Mouse (Mus musculus): ENCODE results near the gene Gm5868. TPM values are rescaled to one million over a fixed set of nuclear protein-coding genes. Genes with fewer than 3 reads are reported as not detected.
"Not testable (repeated sequence)": the region's sequence is repeated elsewhere in the genome, so short reads cannot be mapped to it uniquely, and the experiment has no call there.

Gene Gm5868
- 0.23 and 0.58 TPM in 2 replicates for polyA plus RNA-seq (2015; fragmentation: Nextera tagmentation; extraction: Ambion mirVana)

DNA sequence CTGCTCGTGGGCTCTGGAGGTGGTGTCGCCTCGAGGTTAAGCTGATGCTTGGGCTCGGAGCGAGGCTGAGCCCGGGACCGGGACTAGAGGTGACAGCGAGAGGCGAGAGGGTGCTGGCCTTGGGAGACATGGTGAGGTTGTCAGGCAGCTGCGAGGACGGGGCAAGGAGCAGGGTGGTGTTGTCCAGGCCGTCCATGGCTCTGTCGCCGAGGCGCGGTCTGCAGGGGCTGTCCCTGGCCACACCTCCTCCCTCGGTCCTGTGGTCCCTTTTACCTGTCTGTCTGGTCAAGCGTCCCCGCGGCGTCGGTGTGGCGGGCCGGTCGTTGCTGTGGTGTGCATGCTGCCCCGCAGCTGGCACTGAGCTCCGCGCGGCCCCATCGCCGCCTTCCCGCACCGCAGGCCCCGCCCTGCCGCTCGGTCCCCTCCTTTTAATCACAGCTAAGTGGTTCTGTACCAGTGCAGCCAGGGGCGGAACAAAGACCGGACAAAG, at the start of gene Gm5868:
Gm5868 (minus strand) TSS at position 360 of the 490 bp plus-strand sequence.
- Histone ChIP-seq H3K4me2 (peak within 1 kb of the TSS; percentile 82), H3K4me3 (replicated peaks) (peak within 1 kb of the TSS; percentile 45), H3K9ac (no peak within 1 kb of the TSS), H3K27ac (no peak within 1 kb of the TSS), H3K4me1 (peaks cover 8% of the 10 kb centered on the region), H3K27me3 (peaks cover 32% of the 10 kb centered on the region), H3K36me3 (no peaks in the 10 kb centered on the region), H3K9me3 (replicated peaks) (no peaks in the 10 kb centered on the region)
- peak; percentile 71 for ATAC-seq (replicated peaks; ENCODE audit: low FRiP score)
- 2% methylated on average over 38 of the region's 38 CpGs for WGBS

GRCm38 (mm10) chr5:72636576-72636975, 49.2 kb upstream of the Gm5868 start:
- no peaks in the 10 kb centered on the region for H3K9me3 ChIP-seq (replicated peaks)
- H3K27ac ChIP-seq = no peak overlapping the region
- no peak for ATAC-seq (replicated peaks; ENCODE audit: low FRiP score)
- no peaks in the 10 kb centered on the region for H3K4me1 ChIP-seq
- H3K9ac ChIP-seq = no peak overlapping the region
- no peak overlapping the region for H3K4me2 ChIP-seq
- H3K4me3 ChIP-seq (replicated peaks) = no peak overlapping the region
- 59% methylated on average over 3 of the region's 3 CpGs for WGBS
- no peaks in the 10 kb centered on the region for H3K36me3 ChIP-seq
- no peaks in the 10 kb centered on the region for H3K27me3 ChIP-seq

GRCm38 (mm10) chr5:72636122-72636521, 48.8 kb upstream of the Gm5868 start:
- Histone ChIP-seq H3K9me3 (replicated peaks) (no peaks in the 10 kb centered on the region), H3K9ac (no peak overlapping the region), H3K36me3 (no peaks in the 10 kb centered on the region), H3K27me3 (no peaks in the 10 kb centered on the region), H3K27ac (no peak overlapping the region), H3K4me1 (no peaks in the 10 kb centered on the region), H3K4me3 (replicated peaks) (no peak overlapping the region), H3K4me2 (no peak overlapping the region)
- no peak for ATAC-seq (replicated peaks; ENCODE audit: low FRiP score)
- WGBS = 60% methylated on average over 3 of the region's 3 CpGs

DNA sequence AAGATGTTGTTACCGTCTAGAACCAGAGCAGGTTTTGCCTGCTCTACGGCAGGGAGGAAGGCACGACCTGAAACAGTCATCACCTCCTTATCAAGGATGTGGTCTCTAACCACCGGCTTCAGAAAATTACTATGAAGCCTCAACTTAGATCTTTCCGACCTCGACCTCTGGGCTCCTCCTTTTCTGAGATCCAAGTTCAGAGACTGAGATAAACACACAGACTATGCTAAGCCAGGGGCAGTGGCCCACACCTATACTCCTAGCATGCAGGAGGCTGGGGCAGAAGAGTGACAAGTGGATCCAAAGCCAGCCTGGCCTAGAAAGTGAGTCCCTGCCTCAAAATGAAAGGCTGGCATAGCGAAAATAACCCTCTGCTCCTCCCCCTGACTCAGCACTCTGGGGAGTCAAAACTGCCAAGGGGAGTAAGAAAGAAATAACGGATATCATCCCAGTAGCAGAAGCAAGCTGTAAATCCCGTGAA, 47.5 kb upstream of the Gm5868 start:
- no peak overlapping the region for H3K4me2 ChIP-seq
- 79% methylated on average over 9 of the region's 9 CpGs for WGBS

GRCm38 (mm10) chr5:72630026-72630425, 42.7 kb upstream of the Gm5868 start:
- Histone ChIP-seq H3K9ac (no peak overlapping the region), H3K27me3 (no peaks in the 10 kb centered on the region), H3K36me3 (no peaks in the 10 kb centered on the region), H3K9me3 (replicated peaks) (no peaks in the 10 kb centered on the region), H3K4me1 (no peaks in the 10 kb centered on the region), H3K27ac (no peak overlapping the region), H3K4me3 (replicated peaks) (no peak overlapping the region), H3K4me2 (no peak overlapping the region)
- 90% methylated on average over 6 of the region's 6 CpGs for WGBS
- ATAC-seq (replicated peaks; ENCODE audit: low FRiP score) = no peak

More for the DNA sequence above, 47.5 kb upstream of the Gm5868 start:
- no peaks in the 10 kb centered on the region for H3K27me3 ChIP-seq
- H3K9ac ChIP-seq = no peak overlapping the region
- H3K4me3 ChIP-seq (replicated peaks) = no peak overlapping the region
- H3K36me3 ChIP-seq = no peaks in the 10 kb centered on the region
- no peaks in the 10 kb centered on the region for H3K9me3 ChIP-seq (replicated peaks)
- ATAC-seq (replicated peaks; ENCODE audit: low FRiP score) = no peak
- no peak overlapping the region for H3K27ac ChIP-seq
- no peaks in the 10 kb centered on the region for H3K4me1 ChIP-seq

DNA sequence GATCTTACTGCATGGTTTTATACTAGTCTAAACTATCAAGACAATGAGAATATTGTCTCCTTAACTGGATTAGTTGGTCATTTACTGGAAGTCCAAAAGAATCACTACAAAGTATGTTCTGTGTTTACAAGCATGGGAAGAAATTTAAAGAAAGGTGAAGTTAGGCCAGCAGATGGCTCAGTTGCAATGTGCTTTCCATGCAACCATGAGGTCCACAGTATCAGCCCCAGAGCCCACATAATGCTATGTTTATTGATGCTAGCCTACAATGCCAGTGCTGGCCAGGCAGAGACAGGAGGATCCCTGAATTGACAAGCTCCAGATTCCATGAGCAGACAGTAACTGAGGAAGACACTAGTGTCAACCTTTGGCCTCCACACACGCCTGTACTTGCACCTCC, 33.7 kb upstream of the Gm5868 start:
- no peaks in the 10 kb centered on the region for H3K36me3 ChIP-seq
- H3K4me3 ChIP-seq (replicated peaks) = no peak overlapping the region
- H3K27ac ChIP-seq = no peak overlapping the region
- no peaks in the 10 kb centered on the region for H3K9me3 ChIP-seq (replicated peaks)
- no peak overlapping the region for H3K9ac ChIP-seq
- no peaks in the 10 kb centered on the region for H3K4me1 ChIP-seq
- 74% methylated on average over 1 of the region's 1 CpGs for WGBS
- no peak for ATAC-seq (replicated peaks; ENCODE audit: low FRiP score)
- no peaks in the 10 kb centered on the region for H3K27me3 ChIP-seq
- no peak overlapping the region for H3K4me2 ChIP-seq

DNA sequence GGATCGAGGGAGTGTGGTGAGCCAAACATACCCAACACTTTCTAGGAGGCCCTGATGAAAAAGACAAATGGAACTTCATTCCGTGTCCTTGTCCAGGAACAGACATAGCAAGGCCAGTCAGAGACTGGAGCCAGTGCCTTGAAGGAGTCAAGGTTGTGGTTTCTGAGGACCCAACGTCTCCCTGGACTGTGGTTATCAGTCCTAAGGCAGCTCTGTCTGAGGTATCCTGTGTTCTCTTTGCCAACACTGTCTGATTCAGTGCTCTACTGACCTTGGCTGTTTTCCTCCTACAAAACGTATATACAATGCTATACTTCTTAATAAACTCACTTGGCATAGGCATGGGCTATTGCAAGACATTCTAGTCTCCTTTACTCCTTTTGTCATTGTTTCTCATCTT, 30.1 kb upstream of the Gm5868 start:
- 80% methylated on average over 4 of the region's 4 CpGs for WGBS
- H3K4me1 ChIP-seq = no peaks in the 10 kb centered on the region
- H3K9ac ChIP-seq = no peak overlapping the region
- no peaks in the 10 kb centered on the region for H3K9me3 ChIP-seq (replicated peaks)
- H3K4me2 ChIP-seq = no peak overlapping the region
- H3K27ac ChIP-seq = no peak overlapping the region
- H3K27me3 ChIP-seq = no peaks in the 10 kb centered on the region
- H3K36me3 ChIP-seq = no peaks in the 10 kb centered on the region
- H3K4me3 ChIP-seq (replicated peaks) = no peak overlapping the region
- no peak for ATAC-seq (replicated peaks; ENCODE audit: low FRiP score)

- Histone ChIP-seq H3K36me3 (no peaks in the 10 kb centered on the region), H3K4me1 (no peaks in the 10 kb centered on the region), H3K4me2 (no peak overlapping the region), H3K9ac (no peak overlapping the region), H3K27ac (no peak overlapping the region), H3K4me3 (replicated peaks) (no peak overlapping the region), H3K27me3 (no peaks in the 10 kb centered on the region), H3K9me3 (replicated peaks) (no peaks in the 10 kb centered on the region)
- 89% methylated on average over 4 of the region's 4 CpGs for WGBS
- ATAC-seq (replicated peaks; ENCODE audit: low FRiP score) = no peak
Measured at GRCm38 (mm10) chr5:72603138-72603537, 15.8 kb upstream of the Gm5868 start.

- H3K27ac ChIP-seq = no peak overlapping the region
- WGBS = 15% methylated on average over 5 of the region's 5 CpGs
- H3K4me1 ChIP-seq = no peaks in the 10 kb centered on the region
- no peaks in the 10 kb centered on the region for H3K27me3 ChIP-seq
- no peaks in the 10 kb centered on the region for H3K9me3 ChIP-seq (replicated peaks)
- no peaks in the 10 kb centered on the region for H3K36me3 ChIP-seq
- H3K4me2 ChIP-seq = no peak overlapping the region
- no peak overlapping the region for H3K9ac ChIP-seq
- ATAC-seq (replicated peaks; ENCODE audit: low FRiP score) = peak; percentile 76; the same call in 1 of the 2 replicates
- no peak overlapping the region for H3K4me3 ChIP-seq (replicated peaks)
Measured at GRCm38 (mm10) chr5:72601006-72601405, 13.7 kb upstream of the Gm5868 start.

- H3K4me2 ChIP-seq = peak overlapping the region; percentile 82
- H3K4me1 ChIP-seq; H3K9ac ChIP-seq; H3K27ac ChIP-seq; H3K36me3 ChIP-seq; H3K9me3 ChIP-seq (replicated peaks): not testable (repeated sequence)
- peak; percentile 54; the same call in 1 of the 2 replicates for ATAC-seq (replicated peaks; ENCODE audit: low FRiP score)
- peak overlapping the region; percentile 45 for H3K4me3 ChIP-seq (replicated peaks)
- peaks cover 35% of the 10 kb centered on the region for H3K27me3 ChIP-seq
- WGBS = 44% methylated on average over 25 of the region's 25 CpGs
Measured at GRCm38 (mm10) chr5:72586667-72587191, 622 bp downstream of the Gm5868 start.

- ATAC-seq (replicated peaks; ENCODE audit: low FRiP score); H3K4me1 ChIP-seq; H3K9me3 ChIP-seq (replicated peaks); H3K4me2 ChIP-seq; H3K4me3 ChIP-seq (replicated peaks); H3K27ac ChIP-seq; H3K9ac ChIP-seq; H3K36me3 ChIP-seq: not testable (repeated sequence)
- peaks cover 41% of the 10 kb centered on the region for H3K27me3 ChIP-seq
- WGBS = 44% methylated on average over 7 of the region's 7 CpGs
Measured at GRCm38 (mm10) chr5:72586122-72586521, 1.2 kb downstream of the Gm5868 start.

DNA sequence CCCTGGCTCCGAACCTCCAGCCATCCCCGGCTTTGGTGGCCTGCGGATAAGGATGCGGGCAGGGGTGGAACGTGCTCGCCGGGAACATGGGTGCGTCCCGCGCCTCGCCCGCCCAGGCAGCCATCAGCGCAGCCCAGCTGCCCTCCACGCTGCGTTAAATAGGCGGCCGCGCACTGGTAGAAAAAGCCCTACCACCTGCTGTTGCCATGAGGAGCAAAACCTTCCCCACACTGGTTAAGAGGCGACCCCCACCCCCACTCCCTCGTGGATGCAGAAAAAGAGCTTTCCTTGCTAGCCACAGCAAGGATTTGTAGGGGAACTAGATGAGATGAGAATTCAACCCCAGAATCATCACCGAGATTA, 6.4 kb downstream of the Gm5868 start, which contains the start of gene Zar1:
Zar1 (minus strand) TSS at position 285 of the 363 bp plus-strand sequence.
- H3K36me3 ChIP-seq; H3K9me3 ChIP-seq (replicated peaks); H3K4me1 ChIP-seq; H3K27ac ChIP-seq: not testable (repeated sequence)
- 11% methylated on average over 18 of the region's 21 CpGs for WGBS
- H3K9ac ChIP-seq = peak within 1 kb of the TSS; percentile 23; the same call in 1 of the 2 replicates
- ATAC-seq (replicated peaks; ENCODE audit: low FRiP score) = peak; percentile 64
- peak within 1 kb of the TSS; percentile 47 for H3K4me3 ChIP-seq (replicated peaks)
- H3K4me2 ChIP-seq = peak within 1 kb of the TSS; percentile 89
- peaks cover 46% of the 10 kb centered on the region for H3K27me3 ChIP-seq
